ENCODE assay signal across 8 mouse cellular contexts in the genomic region with DNA sequence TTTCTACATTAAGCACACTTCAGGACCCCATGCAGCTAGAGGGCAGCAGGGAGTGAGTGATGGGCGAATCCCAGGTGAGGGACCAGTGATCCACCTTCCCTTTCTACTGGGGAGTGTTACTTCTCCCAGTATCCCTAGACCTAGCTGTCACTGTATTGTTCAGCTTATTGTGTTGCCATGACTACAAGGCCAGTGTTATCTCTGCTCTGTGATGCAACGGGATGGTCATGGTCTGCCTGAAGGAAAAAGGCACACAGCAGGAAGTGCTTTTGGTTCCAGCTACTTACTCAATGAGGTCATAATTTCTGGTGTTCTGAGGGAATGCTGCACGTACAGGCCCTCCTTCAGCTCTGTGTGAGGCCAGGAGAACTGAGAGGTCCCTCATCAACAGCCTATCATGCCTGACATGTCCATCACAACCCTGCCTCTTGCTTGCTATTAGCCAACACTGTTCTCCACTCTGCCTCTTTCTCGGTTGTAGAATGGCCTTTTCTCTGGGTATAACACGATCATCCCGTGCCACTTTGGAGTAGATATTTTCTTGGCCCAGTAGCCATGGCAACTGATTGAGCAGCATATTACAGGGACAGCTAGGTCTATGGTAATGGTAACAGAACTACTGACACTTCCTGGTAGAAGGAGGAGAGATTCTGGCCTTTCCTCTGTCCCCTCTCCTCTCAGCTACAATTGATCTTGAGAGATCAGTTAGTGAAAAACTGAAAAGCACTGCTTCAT.
DNase-seq lines count a peak whose midpoint lies in the region; ATAC-seq lines count a peak whose summit lies in the region.

No protein-coding gene starts in this region.

- no peak overlapping the region for H3K27ac ChIP-seq in lung, embryonic 15.5 days
- no peak overlapping the region for H3K27ac ChIP-seq in hindbrain, embryonic 13.5 days
- H3K27ac ChIP-seq in neural tube, embryonic 13.5 days (replicated peaks): no peak overlapping the region

- no peak overlapping the region for H3K4me3 ChIP-seq in lung, embryonic 15.5 days
- H3K4me3 ChIP-seq in hindbrain, embryonic 13.5 days: no peak overlapping the region
- H3K4me3 ChIP-seq in neural tube, embryonic 13.5 days: no peak overlapping the region

- DNase-seq in lung, postnatal 14 days: no peak
- peak; percentile 27 for DNase-seq in brain, adult 2 months (ENCODE audit: low read depth, low spot score)
- no peak for DNase-seq in cerebellum, postnatal 14 days
- DNase-seq in gastrocnemius, postnatal 4 days (ENCODE audit: low spot score in 2 of 2): no peak
- DNase-seq in spleen, postnatal 10 days (ENCODE audit: low spot score in 2 of 2): no peak

- peak; percentile 16; the same call in 1 of the 2 replicates for ATAC-seq in lung, embryonic 15.5 days (ENCODE audit: borderline replicate concordance, extremely low read depth, low FRiP score, low TSS enrichment)
- ATAC-seq in hindbrain, embryonic 13.5 days (ENCODE audit: low FRiP score): peak; percentile 77
- peak; percentile 62 for ATAC-seq in neural tube, embryonic 13.5 days (ENCODE audit: low read depth)

- H3K4me2 ChIP-seq in lung, embryonic 15.5 days: no peak overlapping the region
- no peak overlapping the region for H3K4me2 ChIP-seq in hindbrain, embryonic 13.5 days
- H3K4me2 ChIP-seq in neural tube, embryonic 13.5 days: no peak overlapping the region

- no peaks in the 10 kb centered on the region for H3K36me3 ChIP-seq in lung, embryonic 15.5 days
- no peaks in the 10 kb centered on the region for H3K36me3 ChIP-seq in hindbrain, embryonic 13.5 days
- H3K36me3 ChIP-seq in neural tube, embryonic 13.5 days: no peaks in the 10 kb centered on the region

- H3K27me3 ChIP-seq in lung, embryonic 15.5 days: no peaks in the 10 kb centered on the region
- H3K27me3 ChIP-seq in hindbrain, embryonic 13.5 days: no peaks in the 10 kb centered on the region
- no peaks in the 10 kb centered on the region for H3K27me3 ChIP-seq in neural tube, embryonic 13.5 days

- no peak overlapping the region for H3K9ac ChIP-seq in lung, embryonic 15.5 days
- no peak overlapping the region for H3K9ac ChIP-seq in hindbrain, embryonic 13.5 days
- H3K9ac ChIP-seq in neural tube, embryonic 13.5 days: no peak overlapping the region

- H3K9me3 ChIP-seq in lung, embryonic 15.5 days: no peaks in the 10 kb centered on the region
- no peaks in the 10 kb centered on the region for H3K9me3 ChIP-seq in hindbrain, embryonic 13.5 days
- no peaks in the 10 kb centered on the region for H3K9me3 ChIP-seq in neural tube, embryonic 13.5 days

- WGBS in lung, embryonic 15.5 days: 44% methylated on average over 6 of the region's 6 CpGs
- 28% methylated on average over 6 of the region's 6 CpGs for whole genome bisulfite sequencing in hindbrain, embryonic 13.5 days
- 38% methylated on average over 6 of the region's 6 CpGs for WGBS in neural tube, embryonic 13.5 days

- H3K4me1 ChIP-seq in lung, embryonic 15.5 days: peaks cover 19% of the 10 kb centered on the region
- H3K4me1 ChIP-seq in hindbrain, embryonic 13.5 days (replicated peaks): peaks cover 36% of the 10 kb centered on the region
- H3K4me1 ChIP-seq in neural tube, embryonic 13.5 days (replicated peaks): peaks cover 36% of the 10 kb centered on the region

Comparison
In these comparisons a context has a peak if more than half of its experiments do, and no peak if none do; other contexts are left out.
1. ATAC-seq: peak in every context shown above with its lines; median percentile 77 in hindbrain, embryonic 13.5 days; 62 in neural tube, embryonic 13.5 days; 16 in lung, embryonic 15.5 days.